Mouse (Mus musculus): ENCODE results near the gene Dennd1b.

GRCm38 (mm10) chr1:138959903-138960483, 3.2 kb upstream of the Dennd1b start:
- TF ChIP-seq CTCF (IDR thresholded peaks at IDR 0.05; ENCODE audit: insufficient read depth, low read depth, low read length) (no peak), POLR2A (IDR thresholded peaks at IDR 0.05; ENCODE audit: insufficient read depth, low read depth, low read length) (no peak)
